Mouse (Mus musculus) limb, embryonic 14.5 days (tissue): ENCODE measurements around the gene Pml. TPM values are rescaled to one million over a fixed set of nuclear protein-coding genes. Genes with fewer than 3 reads are reported as not detected.

Experiments used
- ATAC-seq: fragments of 200-750 bp; cut with Nextera tagmentation; 2 replicates; pipeline ENCODE4 v1.8.0; 2017; ENCODE audit warnings: low read depth, moderate number of reproducible peaks, moderate TSS enrichment; ENCODE audit not compliant: low FRiP score
- DNase-seq: peaks from one replicate; pipeline ENCODE4 v3.0.0-alpha.2; 2015; ENCODE audit warnings: low spot score
- H3K27ac ChIP-seq: fragments of 300-500 bp; sonication (generic); replicated peaks from 2 replicates; pipeline ENCODE4 v1.5.1; 2014; ENCODE audit warnings: low read depth, mild to moderate bottlenecking, low read length, moderate library complexity, mixed read lengths
- H3K27me3 ChIP-seq: fragments of 300-500 bp; sonication (generic); 2 replicates; pipeline ENCODE4 v1.6.1; 2014; ENCODE audit warnings: low read length, mixed read lengths; ENCODE audit not compliant: control insufficient read depth, insufficient read depth
- H3K36me3 ChIP-seq: fragments of 300-500 bp; sonication (generic); 2 replicates; pipeline ENCODE4 v1.6.1; 2014; ENCODE audit warnings: mild to moderate bottlenecking, low read length, moderate library complexity, mixed read lengths; ENCODE audit not compliant: control insufficient read depth, insufficient read depth
- H3K4me1 ChIP-seq: fragments of 300-500 bp; sonication (generic); 2 replicates; pipeline ENCODE4 v1.6.1; 2014; ENCODE audit warnings: antibody characterized with exemption, low read length, mixed read lengths; ENCODE audit not compliant: control insufficient read depth, insufficient read depth
- H3K4me2 ChIP-seq: fragments of 300-500 bp; sonication (generic); replicated peaks from 2 replicates; pipeline ENCODE4 v1.6.1; 2014; ENCODE audit warnings: low read depth, mild to moderate bottlenecking, low read length, moderate library complexity; ENCODE audit not compliant: severe bottlenecking
- H3K4me3 ChIP-seq: fragments of 300-500 bp; sonication (generic); replicated peaks from 2 replicates; pipeline ENCODE4 v1.5.1; 2014; ENCODE audit warnings: low read length
- H3K9ac ChIP-seq: fragments of 300-500 bp; sonication (generic); 2 replicates; pipeline ENCODE4 v1.6.1; 2014; ENCODE audit warnings: mild to moderate bottlenecking, low read depth, low read length, moderate library complexity; ENCODE audit not compliant: severe bottlenecking
- H3K9me3 ChIP-seq: fragments of 300-500 bp; sonication (generic); 2 replicates; pipeline ENCODE4 v1.6.1; 2016; ENCODE audit warnings: low read length; ENCODE audit not compliant: control insufficient read depth
- POLR2A ChIP-seq: fragments of 200-500 bp; IDR thresholded peaks from 2 replicates; pipeline ENCODE4 v1.8.0; 2012; ENCODE audit warnings: inconsistent platforms, mild to moderate bottlenecking, moderate library complexity, borderline replicate concordance; ENCODE audit not compliant: insufficient read depth, insufficient read length; ENCODE audit errors: extremely low read depth
- WGBS: fragments of 180-500 bp; shearing (Covaris S2); extraction: QIAGEN DNeasy Blood & Tissue Kit; methylation state at CpG from one replicate; pipeline ENCODE4 v1.1.7; 2014; 5-methylcytosine and 5-hydroxymethylcytosine counted together
- polyA plus RNA-seq, 2 experiments: library from polyadenylated mRNA; depleted of rRNA in 1 of 2; stranded (reverse) in 1 of 2; unstranded in 1 of 2; fragments of >200 nt; fragmentation: Nextera tagmentation in 1 of 2; extraction: Ambion mirVana in 1 of 2; gene quantifications; 2 replicates each; pipeline versions ENCODE4 v1.2.1 to v1.2.3; 2012 to 2014

Pml gene
- polyA plus RNA-seq, 2 experiments, result 15.4 to 22.4 TPM

DNA sequence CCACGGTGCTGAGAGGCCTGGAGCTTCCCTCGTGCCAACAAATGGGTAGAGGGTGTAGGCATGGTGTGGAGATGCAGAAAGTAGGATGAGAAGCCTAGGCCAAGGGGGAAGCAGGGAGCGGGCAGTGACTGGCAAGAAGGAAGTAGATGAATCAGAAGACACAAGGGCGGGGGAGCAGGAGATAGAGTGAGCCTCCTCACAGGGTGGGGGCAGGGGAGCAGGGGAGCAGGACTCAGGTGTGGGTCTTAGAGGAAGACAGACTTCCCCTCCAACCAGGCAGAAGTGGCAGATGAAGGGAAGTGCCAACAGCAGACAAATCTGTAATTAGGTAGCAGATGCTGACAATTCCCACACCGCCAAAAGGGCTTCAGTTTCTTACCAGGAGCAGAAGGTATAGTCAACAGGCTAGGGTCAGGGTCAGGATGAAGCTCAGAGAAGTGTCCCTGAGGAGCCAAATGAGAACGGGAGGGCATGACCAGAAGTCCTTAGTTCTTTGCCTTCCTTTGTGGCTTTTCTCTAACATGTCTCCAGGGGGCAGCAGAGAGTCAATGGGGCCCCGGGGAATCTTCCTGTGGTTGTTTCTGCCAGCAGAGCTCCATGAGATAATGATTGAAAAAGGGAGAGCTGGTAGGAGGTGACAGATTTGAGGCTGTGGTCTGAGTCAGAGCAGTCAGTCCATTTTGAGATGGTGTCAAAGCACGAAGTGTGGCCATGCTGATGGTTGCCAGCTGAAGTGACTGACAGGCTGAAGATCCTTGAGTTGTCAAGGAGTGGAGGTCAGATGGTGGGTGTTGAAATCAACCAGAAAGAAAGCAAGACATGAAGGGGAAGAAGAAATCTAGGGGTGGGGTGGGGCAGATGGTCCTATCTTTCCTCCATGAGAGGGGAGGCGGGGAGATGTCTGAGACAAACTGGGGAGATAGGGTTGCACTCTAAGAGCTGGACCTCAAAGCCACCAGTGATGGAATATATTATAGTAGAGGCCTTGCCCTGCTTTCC, 23.4 kb downstream of the Pml start:
- Histone ChIP-seq H3K4me3 (no peak overlapping the region), H3K27ac (no peak overlapping the region), H3K36me3 (peaks cover 51% of the 10 kb centered on the region), H3K9me3 (no peaks in the 10 kb centered on the region), H3K9ac (no peak overlapping the region), H3K4me2 (no peak overlapping the region), H3K27me3 (no peaks in the 10 kb centered on the region), H3K4me1 (no peaks in the 10 kb centered on the region)
- DNase-seq (peak; percentile 33), ATAC-seq (no peak)
- 68% methylated on average over 9 of the region's 9 CpGs for WGBS
- TF ChIP-seq POLR2A, result no peak

DNA sequence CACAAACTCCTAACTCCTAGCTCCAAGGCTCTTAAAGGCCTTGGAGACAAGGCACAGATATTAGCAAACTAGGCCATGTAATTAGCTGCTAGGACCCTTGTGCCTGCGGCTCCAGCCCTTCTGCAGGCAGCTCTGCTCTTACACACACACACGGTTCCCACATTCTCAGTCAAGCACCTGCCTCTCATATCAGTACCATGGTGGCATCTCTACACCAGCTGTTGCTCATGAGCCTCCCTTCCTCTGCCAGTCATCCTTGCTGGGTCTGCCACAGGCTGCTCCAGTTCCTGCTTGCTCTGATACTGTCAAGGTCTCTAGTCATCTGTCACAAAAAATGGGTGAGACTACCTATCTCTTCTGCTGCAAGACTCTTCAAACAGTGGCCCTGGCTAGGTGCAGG, 25.2 kb downstream of the Pml start:
- Histone ChIP-seq H3K9me3 (no peaks in the 10 kb centered on the region), H3K4me2 (no peak overlapping the region), H3K36me3 (peaks cover 44% of the 10 kb centered on the region), H3K4me3 (no peak overlapping the region), H3K4me1 (peaks cover 9% of the 10 kb centered on the region; the same call in 1 of the 2 replicates), H3K9ac (no peak overlapping the region), H3K27ac (no peak overlapping the region), H3K27me3 (no peaks in the 10 kb centered on the region)
- DNase-seq (no peak), ATAC-seq (no peak)
- 93% methylated on average over 2 of the region's 2 CpGs for WGBS
- TF ChIP-seq POLR2A, result no peak

DNA sequence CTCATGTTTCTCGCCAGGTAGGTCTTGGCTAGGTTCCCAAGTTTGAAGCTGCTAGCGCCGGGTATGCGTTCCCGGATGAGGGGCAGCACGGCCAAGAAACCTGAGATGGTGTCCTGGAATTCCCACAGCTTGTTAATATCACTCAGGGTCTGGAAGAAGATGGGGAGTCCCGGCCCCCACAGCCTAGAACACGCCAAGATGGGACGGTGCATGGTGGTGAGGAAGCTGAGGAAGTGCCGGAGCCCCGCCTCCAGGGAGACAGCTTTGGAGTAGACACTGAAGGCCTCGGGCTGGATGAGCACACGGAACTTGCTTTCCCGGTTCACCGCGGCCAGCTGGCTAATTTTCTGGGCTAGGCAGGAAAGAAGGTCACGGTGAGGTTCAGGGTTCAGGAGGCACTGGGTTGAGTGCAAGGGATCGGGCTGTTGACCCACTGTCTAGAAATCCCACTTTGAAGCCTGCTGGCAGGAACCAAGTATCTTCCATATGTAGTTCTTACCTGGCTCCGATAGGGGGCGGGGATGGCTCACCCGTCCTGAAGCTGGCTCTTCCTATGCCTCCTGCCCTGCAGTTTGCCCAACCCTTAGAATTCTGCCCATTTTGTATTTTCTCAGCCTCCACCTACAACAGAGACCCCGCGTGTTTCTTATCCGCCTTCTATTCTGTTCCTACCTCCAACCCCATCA, 29.2 kb downstream of the Pml start:
- 60% methylated on average over 24 of the region's 24 CpGs for WGBS

DNA sequence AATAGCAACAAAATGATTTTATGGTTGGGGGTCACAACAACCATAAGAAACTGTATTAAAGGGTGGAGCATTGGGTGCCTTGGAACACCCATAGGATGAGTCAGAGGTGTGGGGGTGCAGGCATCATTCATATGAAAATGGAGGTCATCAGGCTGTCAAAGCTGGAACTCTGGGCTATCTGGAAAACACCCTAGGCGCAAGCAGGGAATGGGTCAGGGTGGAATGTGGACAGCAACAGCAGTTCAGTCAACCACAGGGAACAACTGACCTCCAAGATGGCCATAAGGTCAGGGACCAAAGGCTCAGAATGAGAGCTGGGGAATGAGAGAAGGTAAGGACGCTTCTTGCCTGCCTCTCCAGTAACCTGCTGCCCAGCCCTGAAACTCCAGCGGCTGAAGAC, 31.0 kb downstream of the Pml start:
- no peaks in the 10 kb centered on the region for H3K27me3 ChIP-seq
- H3K27ac ChIP-seq, result no peak overlapping the region
- no peak overlapping the region for H3K4me2 ChIP-seq
- DNase-seq (no peak), ATAC-seq (no peak)
- H3K4me3 ChIP-seq, result no peak overlapping the region
- 79% methylated on average over 3 of the region's 3 CpGs for WGBS
- no peaks in the 10 kb centered on the region for H3K9me3 ChIP-seq
- TF ChIP-seq POLR2A, result no peak
- peaks cover 16% of the 10 kb centered on the region for H3K4me1 ChIP-seq
- no peak overlapping the region for H3K9ac ChIP-seq
- peaks cover 20% of the 10 kb centered on the region for H3K36me3 ChIP-seq

More for the DNA sequence above, 29.2 kb downstream of the Pml start:
- no peaks in the 10 kb centered on the region for H3K9me3 ChIP-seq
- no peak overlapping the region for H3K4me3 ChIP-seq
- DNase-seq, result no peak
- peaks cover 9% of the 10 kb centered on the region; the same call in 1 of the 2 replicates for H3K4me1 ChIP-seq
- ATAC-seq, result peak; percentile 16; the same call in 1 of the 2 replicates
- no peak overlapping the region for H3K4me2 ChIP-seq
- H3K9ac ChIP-seq, result no peak overlapping the region
- peaks cover 22% of the 10 kb centered on the region for H3K36me3 ChIP-seq
- H3K27me3 ChIP-seq, result no peaks in the 10 kb centered on the region
- no peak for TF ChIP-seq POLR2A
- no peak overlapping the region for H3K27ac ChIP-seq

DNA sequence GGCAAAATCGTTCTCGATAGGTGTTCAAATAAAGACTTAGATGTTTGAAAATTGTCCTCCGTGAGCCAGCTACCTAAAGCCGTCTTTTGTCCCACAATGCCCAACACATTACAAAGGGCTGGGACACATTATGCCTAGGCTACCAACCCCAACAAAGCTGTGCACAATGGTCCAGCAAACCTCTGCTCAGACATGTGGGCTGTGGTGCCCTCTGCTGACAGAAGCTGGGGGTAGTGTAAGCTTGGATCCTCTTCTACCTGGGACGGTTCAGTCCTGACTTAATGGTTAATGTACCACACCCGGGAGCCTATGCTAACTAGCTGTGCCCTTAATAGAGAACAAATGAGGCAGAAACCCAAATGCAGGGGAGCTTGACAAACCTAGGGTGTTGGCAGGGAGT, 33.2 kb downstream of the Pml start:
- no peaks in the 10 kb centered on the region for H3K27me3 ChIP-seq
- no peak overlapping the region for H3K27ac ChIP-seq
- ATAC-seq (no peak), DNase-seq (peak; percentile 29)
- no peak overlapping the region for H3K4me2 ChIP-seq
- H3K9ac ChIP-seq, result no peak overlapping the region
- H3K4me1 ChIP-seq, result peaks cover 16% of the 10 kb centered on the region
- WGBS, result 48% methylated on average over 6 of the region's 6 CpGs
- no peak overlapping the region for H3K4me3 ChIP-seq
- H3K9me3 ChIP-seq, result no peaks in the 10 kb centered on the region
- H3K36me3 ChIP-seq, result peaks cover 11% of the 10 kb centered on the region
- TF ChIP-seq POLR2A, result no peak
